ENCODE assay signal across 9 mouse cellular contexts in the genomic region with DNA sequence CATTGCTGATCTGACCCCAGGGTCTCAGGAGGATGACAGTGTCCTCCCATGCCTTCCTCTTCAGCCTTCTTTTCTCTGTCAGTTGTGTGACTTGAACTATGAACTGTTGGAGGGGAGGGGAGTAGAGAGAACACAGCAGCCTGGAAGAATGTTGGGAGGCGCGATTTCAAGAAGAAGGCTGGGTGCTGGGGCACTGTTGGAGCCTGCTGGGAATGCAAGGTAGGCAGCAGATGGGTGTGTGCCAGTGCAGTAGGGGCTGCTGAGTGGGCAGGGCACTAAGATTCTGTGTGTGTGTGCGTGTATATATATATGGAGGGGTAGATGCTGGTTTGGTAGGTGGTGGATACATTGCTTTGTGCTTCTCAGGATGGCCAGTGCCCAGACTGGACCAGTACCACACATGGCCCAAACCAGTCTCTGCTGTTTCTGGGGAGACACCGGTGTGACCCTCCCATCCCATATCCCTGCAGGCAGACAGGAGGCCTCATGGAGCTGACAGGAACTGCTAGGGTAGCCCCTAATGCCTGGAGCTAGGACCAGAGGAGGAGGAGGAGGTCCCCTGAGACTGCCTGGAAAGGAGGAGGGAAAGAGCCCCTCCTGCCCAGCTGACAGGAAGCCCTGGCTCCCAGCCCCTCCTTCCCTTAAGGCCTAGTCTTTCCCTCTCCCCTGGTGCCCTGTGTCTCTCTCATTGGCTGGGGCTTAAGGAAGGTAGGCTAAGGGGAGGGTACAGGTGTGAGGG. TPM values are rescaled to one million over a fixed set of nuclear protein-coding genes. Genes with fewer than 3 reads are reported as not detected.
DNase-seq lines count a peak whose midpoint lies in the region; ATAC-seq and TF ChIP-seq lines count a peak whose summit lies in the region.
"Had no signal": no experiment of that assay in that cellular context is flagged by ENCODE, and none has a peak within 500 bp of the region (broad histone marks: within the 10 kb centered on the region; RNA-seq: fewer than 3 reads in every experiment).

No protein-coding gene starts in this region.

- intact Hi-C loops in gastrocnemius, adult 2 months (cut with DNase I): no loop called here

- 46% methylated on average over 4 of the region's 4 CpGs for WGBS in forebrain, embryonic 13.5 days
- WGBS in intestine, embryonic 15.5 days: 43% methylated on average over 4 of the region's 4 CpGs
- 45% methylated on average over 4 of the region's 4 CpGs for WGBS in neural tube, embryonic 12.5 days

- peak overlapping the region; percentile 98 for H3K27ac ChIP-seq in gastrocnemius, adult 2 months
- H3K27ac ChIP-seq in forebrain, embryonic 13.5 days: peak overlapping the region; percentile 33
- H3K27ac ChIP-seq in intestine, embryonic 15.5 days: peak overlapping the region; percentile 67
- H3K27ac ChIP-seq in neural tube, embryonic 12.5 days: 0 out of 2 replicates have a peak overlapping the region, but pooled peaks have one; percentile 12

- H3K27me3 ChIP-seq in E14TG2a.4 (ENCODE audit: insufficient read depth, low read length): no peaks in the 10 kb centered on the region
- H3K27me3 ChIP-seq in forebrain, embryonic 13.5 days: no peaks in the 10 kb centered on the region
- no peaks in the 10 kb centered on the region for H3K27me3 ChIP-seq in intestine, embryonic 15.5 days (replicated peaks)
- no peaks in the 10 kb centered on the region for H3K27me3 ChIP-seq in neural tube, embryonic 12.5 days (replicated peaks)

- no peak for ATAC-seq in forebrain, embryonic 13.5 days
- no peak for ATAC-seq in intestine, embryonic 15.5 days
- no peak for ATAC-seq in neural tube, embryonic 12.5 days (ENCODE audit: low FRiP score, low read depth)

- H3K4me3 ChIP-seq in gastrocnemius, adult 2 months: peak overlapping the region; percentile 50
- 0 out of 2 replicates have a peak overlapping the region, but pooled peaks have one; percentile 10 for H3K4me3 ChIP-seq in E14TG2a.4 (replicated peaks; ENCODE audit: low read length)
- no peak overlapping the region for H3K4me3 ChIP-seq in forebrain, embryonic 13.5 days
- H3K4me3 ChIP-seq in intestine, embryonic 15.5 days (replicated peaks): no peak overlapping the region
- no peak overlapping the region for H3K4me3 ChIP-seq in neural tube, embryonic 12.5 days

- H3K4me1 ChIP-seq in E14TG2a.4 (replicated peaks; ENCODE audit: low read depth, low read length): peaks cover 86% of the 10 kb centered on the region
- H3K4me1 ChIP-seq in forebrain, embryonic 13.5 days: peaks cover 88% of the 10 kb centered on the region
- peaks cover 79% of the 10 kb centered on the region for H3K4me1 ChIP-seq in intestine, embryonic 15.5 days (replicated peaks)
- H3K4me1 ChIP-seq in neural tube, embryonic 12.5 days: peaks cover 85% of the 10 kb centered on the region

- peak; percentile 61 for DNase-seq in gastrocnemius, adult 2 months
- no peak for DNase-seq in gastrocnemius, postnatal 4 days (ENCODE audit: low spot score in 2 of 2)
- no peak for DNase-seq in urinary bladder, adult 2 months (ENCODE audit: low spot score)
- DNase-seq in spleen, postnatal 10 days (ENCODE audit: low spot score in 2 of 2): no peak

- peak overlapping the region; percentile 26 for H3K9ac ChIP-seq in forebrain, embryonic 13.5 days
- H3K9ac ChIP-seq in intestine, embryonic 15.5 days: peak overlapping the region; percentile 8; the same call in 1 of the 2 replicates
- H3K9ac ChIP-seq in neural tube, embryonic 12.5 days: peak overlapping the region; percentile 49; the same call in 1 of the 2 replicates

- no peak for TF ChIP-seq CTCF in gastrocnemius, adult 2 months (IDR thresholded peaks at IDR 0.05)
- no peak for TF ChIP-seq CTCF in E14TG2a.4 (conservative IDR thresholded peaks at IDR 0.05; ENCODE audit: low read length)

- peak overlapping the region; percentile 32 for H3K4me2 ChIP-seq in forebrain, embryonic 13.5 days
- peak overlapping the region; percentile 88 for H3K4me2 ChIP-seq in intestine, embryonic 15.5 days (replicated peaks)
- H3K4me2 ChIP-seq in neural tube, embryonic 12.5 days (replicated peaks): peak overlapping the region; percentile 99

- H3K9me3 ChIP-seq in E14TG2a.4 (ENCODE audit: low read length): no peaks in the 10 kb centered on the region
- no peaks in the 10 kb centered on the region for H3K9me3 ChIP-seq in forebrain, embryonic 13.5 days (replicated peaks)
- H3K9me3 ChIP-seq in intestine, embryonic 15.5 days: no peaks in the 10 kb centered on the region
- H3K9me3 ChIP-seq in neural tube, embryonic 12.5 days: no peaks in the 10 kb centered on the region
- H3K9me3 ChIP-seq: G1E had no signal

- H3K36me3 ChIP-seq in E14TG2a.4 (ENCODE audit: insufficient read depth, low read length): peaks cover 34% of the 10 kb centered on the region
- no peaks in the 10 kb centered on the region for H3K36me3 ChIP-seq in forebrain, embryonic 13.5 days (ENCODE audit: poor library complexity, severe bottlenecking)
- no peaks in the 10 kb centered on the region for H3K36me3 ChIP-seq in intestine, embryonic 15.5 days
- no peaks in the 10 kb centered on the region for H3K36me3 ChIP-seq in neural tube, embryonic 12.5 days

RNA-seq across cellular contexts. Expression of a gene that starts 5.8 kb away (rescaled TPM):
- 10 to 100 TPM; 30.2 to 55.1 TPM for total RNA-seq in gastrocnemius, adult 2 months (2021)
- 100 to 1,000 TPM; 107 to 112 TPM for total RNA-seq in gastrocnemius, postnatal 4 days (2021)
- polyA plus RNA-seq in forebrain, embryonic 13.5 days (2015; fragmentation: Nextera tagmentation; extraction: Ambion mirVana): 7.3 and 8.1 TPM in 2 replicates
- polyA plus RNA-seq in intestine, embryonic 15.5 days (2015; fragmentation: Nextera tagmentation; extraction: Ambion mirVana): 5.4 and 6.3 TPM in 2 replicates
- 10.5 TPM in 2 replicates for polyA plus RNA-seq in neural tube, embryonic 12.5 days (2016; fragmentation: Nextera tagmentation; extraction: Ambion mirVana)
- polyA plus RNA-seq in urinary bladder, adult 2 months (2012; rRNA removed): 5.3 and 13.3 TPM in 2 replicates

RNA-seq across cellular contexts. Expression of a gene that starts 43.0 kb away (rescaled TPM):
- under 1 TPM in 1 of 2 experiments, not detected in 1; 0.06 TPM for total RNA-seq in gastrocnemius, adult 2 months (2021)
- total RNA-seq in gastrocnemius, postnatal 4 days (2021): under 1 TPM; 0.47 to 0.78 TPM
- polyA plus RNA-seq in forebrain, embryonic 13.5 days (2015; fragmentation: Nextera tagmentation; extraction: Ambion mirVana): not detected in 2 replicates
- polyA plus RNA-seq in intestine, embryonic 15.5 days (2015; fragmentation: Nextera tagmentation; extraction: Ambion mirVana): 2.3 and 3.7 TPM in 2 replicates
- 0.22 and 0.28 TPM in 2 replicates for polyA plus RNA-seq in neural tube, embryonic 12.5 days (2016; fragmentation: Nextera tagmentation; extraction: Ambion mirVana)
- 1.3 and 1.8 TPM in 2 replicates for polyA plus RNA-seq in urinary bladder, adult 2 months (2012; rRNA removed)
- polyA plus RNA-seq: G1E had no signal

Comparison
In these comparisons a context has a peak if more than half of its experiments do, and no peak if none do; other contexts are left out.
1. H3K27ac ChIP-seq: peak in every context shown above with its lines; median percentile 98 in gastrocnemius, adult 2 months; 67 in intestine, embryonic 15.5 days; 33 in forebrain, embryonic 13.5 days; 12 in neural tube, embryonic 12.5 days.
2. H3K4me3 ChIP-seq: peak in gastrocnemius, adult 2 months (single experiment) and E14TG2a.4 (single experiment); none in forebrain, embryonic 13.5 days (single experiment), intestine, embryonic 15.5 days (single experiment) and neural tube, embryonic 12.5 days (single experiment).
3. H3K4me2 ChIP-seq: peak in every context shown above with its lines; median percentile 99 in neural tube, embryonic 12.5 days; 88 in intestine, embryonic 15.5 days; 32 in forebrain, embryonic 13.5 days.
4. Peak in every context shown above with its lines, with median percentiles within 50 percentile points of each other: H3K9ac ChIP-seq.